Mouse (Mus musculus): ENCODE measurements around the gene Ypel2.

Ypel2 gene

DNA sequence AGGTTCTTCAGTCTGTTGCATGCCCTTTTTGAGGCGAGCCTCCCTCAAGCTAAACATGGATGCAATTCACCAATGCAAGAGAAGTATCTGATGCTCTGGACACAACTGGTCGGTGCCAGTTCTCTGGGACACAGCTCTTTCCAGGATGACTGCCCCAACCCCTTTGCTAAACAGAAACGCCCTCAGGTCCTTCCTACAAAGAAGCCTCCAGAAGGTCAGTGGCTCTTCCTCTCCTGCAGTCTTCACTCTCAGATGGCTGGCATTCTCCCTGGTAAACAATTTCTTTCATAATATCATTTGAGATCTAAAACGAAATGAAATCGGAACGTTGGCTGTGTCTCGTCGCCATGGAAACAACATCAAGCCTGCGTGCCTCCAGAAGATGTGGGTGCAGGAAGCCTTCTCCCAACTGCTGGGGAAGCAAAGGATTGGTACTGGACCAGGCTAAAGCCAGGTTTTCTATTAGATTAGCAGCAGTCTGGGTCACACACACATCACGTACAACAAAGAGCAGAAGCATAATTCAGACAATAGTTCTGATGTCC, 62.8 kb downstream of the Ypel2 start:
- DNase-seq (ENCODE audit: low read depth), result no peak

DNA sequence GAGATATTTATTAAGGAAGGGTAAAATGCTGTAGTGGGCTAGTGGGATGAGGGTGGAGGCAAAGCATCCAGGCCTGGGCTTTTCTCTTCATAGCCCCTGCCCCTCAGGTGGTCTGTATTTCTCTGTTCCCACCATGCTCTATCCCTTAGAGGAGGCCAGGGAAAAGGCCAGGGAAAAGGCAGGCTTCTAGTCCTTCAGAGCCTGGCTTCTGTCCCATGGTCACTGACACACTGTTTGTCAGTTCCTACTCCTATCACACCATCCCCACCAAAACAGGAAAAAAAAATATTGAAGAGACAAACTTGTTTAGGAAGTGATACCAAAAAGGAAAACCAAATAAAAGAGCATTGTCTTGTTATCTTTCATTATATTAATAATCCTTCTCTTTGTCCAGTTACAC, 63.5 kb downstream of the Ypel2 start:
- DNase-seq (ENCODE audit: low read depth), result no peak

DNA sequence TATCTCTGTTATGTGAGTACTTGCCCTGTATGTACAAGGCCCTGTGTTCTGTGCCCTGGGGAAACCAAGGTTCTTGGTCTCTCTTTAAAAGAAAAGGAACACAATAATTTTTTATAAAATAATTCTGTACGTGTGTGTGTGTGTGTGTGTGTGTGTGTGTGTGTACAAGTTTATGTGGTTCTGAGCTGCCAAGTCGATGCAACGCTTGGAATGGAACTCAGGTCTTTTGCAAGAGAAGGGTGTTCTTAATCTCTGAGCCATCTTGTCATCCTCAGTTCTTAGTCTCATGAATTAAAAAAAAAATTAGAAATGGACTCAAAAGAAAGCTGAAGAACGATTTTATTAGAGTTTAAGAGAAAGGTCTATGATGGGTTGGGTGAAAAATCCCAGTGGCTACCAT, 64.0 kb downstream of the Ypel2 start:
- DNase-seq (ENCODE audit: low read depth), result no peak

- DNase-seq (ENCODE audit: low read depth), result peak; percentile 41
These were observed 68.3 kb downstream of the Ypel2 start for GRCm38 (mm10) chr11:86925085-86925638.

DNA sequence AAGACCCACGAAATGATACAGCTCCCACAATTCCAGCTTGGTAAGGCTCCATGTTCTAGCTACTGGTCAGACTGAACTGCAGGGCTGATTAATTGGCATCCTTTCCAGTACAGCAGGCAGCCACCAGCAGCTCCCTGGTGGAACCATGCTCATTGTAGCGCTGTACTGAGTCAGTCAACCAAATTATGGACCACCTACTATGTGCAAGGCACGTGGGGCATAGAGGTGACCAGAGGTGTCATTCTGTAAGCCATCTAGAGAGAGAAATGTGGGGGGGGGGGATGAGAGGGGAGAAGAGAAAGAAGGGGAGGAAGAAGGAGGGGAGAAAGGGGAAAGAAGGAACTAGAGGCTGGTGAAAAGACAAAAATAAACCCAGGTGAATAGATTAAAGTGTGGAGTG, 68.9 kb downstream of the Ypel2 start:
- DNase-seq (ENCODE audit: low read depth), result no peak

GRCm38 (mm10) chr11:86923654-86924053, 69.9 kb downstream of the Ypel2 start:
- DNase-seq (ENCODE audit: low read depth), result no peak

GRCm38 (mm10) chr11:86922029-86922428, 71.5 kb downstream of the Ypel2 start:
- no peak for DNase-seq (ENCODE audit: low read depth)

- DNase-seq (ENCODE audit: low read depth), result no peak
These were observed 72.2 kb downstream of the Ypel2 start for GRCm38 (mm10) chr11:86921335-86921734.

GRCm38 (mm10) chr11:86920111-86921080, 73.1 kb downstream of the Ypel2 start:
- no peak for DNase-seq (ENCODE audit: low read depth)

GRCm38 (mm10) chr11:86919468-86919867, 74.0 kb downstream of the Ypel2 start:
- DNase-seq (ENCODE audit: low read depth), result no peak

DNA sequence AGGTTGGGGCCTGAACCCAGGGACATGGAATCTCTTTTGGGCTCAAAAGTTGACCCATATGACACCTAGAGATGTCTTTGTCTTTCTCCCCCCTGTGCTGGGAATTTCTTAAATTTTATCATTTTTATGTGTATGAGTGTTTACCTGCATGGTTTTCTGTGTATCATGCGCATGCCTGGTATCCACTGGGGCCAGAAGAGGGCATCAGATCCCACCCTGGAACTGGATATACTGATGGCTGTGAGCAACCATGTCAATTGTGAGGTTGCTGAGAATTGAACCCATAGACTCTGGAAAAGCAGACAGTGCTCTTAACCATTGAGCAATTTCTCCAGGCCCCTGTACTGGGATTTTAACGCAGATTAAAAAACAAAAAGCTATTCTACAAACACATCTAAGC, 76.0 kb downstream of the Ypel2 start:
- DNase-seq (ENCODE audit: low read depth), result no peak

DNA sequence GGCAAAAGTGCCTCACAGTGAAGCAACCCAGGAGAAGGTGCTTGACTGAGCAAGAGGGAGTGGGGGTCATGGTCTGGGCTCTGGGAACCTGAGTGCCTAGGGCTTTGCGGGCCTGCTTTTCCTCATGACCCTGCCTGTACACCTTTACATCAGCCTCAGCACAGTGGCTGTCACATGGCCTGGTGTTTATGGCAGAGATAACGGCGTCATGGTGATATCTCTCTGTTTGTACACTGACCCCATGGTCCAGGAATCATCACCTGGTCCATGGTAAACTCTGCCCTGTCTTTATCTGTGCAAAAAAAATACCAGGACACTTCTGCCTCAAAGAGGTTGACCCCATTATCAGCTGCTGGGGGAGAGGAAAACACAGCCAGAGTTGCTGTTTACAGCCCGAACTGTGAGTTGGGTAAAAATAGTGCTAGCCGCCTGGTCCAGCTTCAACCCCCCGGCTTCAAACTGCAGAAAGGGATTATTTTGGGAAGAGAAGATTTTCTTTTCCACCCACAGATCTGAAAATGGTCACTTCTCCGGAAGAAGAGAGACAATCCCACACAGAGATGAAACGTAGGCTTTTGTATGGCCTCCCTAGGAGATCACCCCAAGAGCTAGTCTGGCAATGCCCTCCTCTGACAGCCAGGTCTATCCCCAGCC, 76.8 kb downstream of the Ypel2 start:
- no peak for DNase-seq (ENCODE audit: low read depth)

- DNase-seq (ENCODE audit: low read depth), result no peak
These were observed 79.2 kb downstream of the Ypel2 start for GRCm38 (mm10) chr11:86914329-86914728.

DNA sequence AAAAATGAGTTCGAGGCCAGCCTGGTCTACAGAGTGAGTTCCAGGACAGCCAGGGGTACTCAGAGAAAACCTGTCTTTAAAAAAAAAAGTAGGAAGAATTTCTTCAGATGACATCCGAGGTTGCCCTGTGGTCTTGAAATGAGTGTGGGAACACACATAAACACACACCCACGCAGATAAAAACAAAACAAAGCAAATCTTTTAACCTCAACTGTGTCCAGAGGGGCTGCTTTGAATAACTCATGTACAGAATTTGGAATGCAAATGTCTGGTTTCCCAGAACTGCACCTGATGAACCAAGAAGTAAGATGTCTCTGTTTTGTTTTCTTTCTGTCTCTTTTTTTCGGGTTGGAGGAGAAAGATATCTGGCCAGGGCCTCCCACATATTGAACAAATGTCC, 83.3 kb downstream of the Ypel2 start:
- no peak for DNase-seq (ENCODE audit: low read depth)

- no peak for DNase-seq (ENCODE audit: low read depth)
These were observed 84.5 kb downstream of the Ypel2 start for GRCm38 (mm10) chr11:86909028-86909427.

DNA sequence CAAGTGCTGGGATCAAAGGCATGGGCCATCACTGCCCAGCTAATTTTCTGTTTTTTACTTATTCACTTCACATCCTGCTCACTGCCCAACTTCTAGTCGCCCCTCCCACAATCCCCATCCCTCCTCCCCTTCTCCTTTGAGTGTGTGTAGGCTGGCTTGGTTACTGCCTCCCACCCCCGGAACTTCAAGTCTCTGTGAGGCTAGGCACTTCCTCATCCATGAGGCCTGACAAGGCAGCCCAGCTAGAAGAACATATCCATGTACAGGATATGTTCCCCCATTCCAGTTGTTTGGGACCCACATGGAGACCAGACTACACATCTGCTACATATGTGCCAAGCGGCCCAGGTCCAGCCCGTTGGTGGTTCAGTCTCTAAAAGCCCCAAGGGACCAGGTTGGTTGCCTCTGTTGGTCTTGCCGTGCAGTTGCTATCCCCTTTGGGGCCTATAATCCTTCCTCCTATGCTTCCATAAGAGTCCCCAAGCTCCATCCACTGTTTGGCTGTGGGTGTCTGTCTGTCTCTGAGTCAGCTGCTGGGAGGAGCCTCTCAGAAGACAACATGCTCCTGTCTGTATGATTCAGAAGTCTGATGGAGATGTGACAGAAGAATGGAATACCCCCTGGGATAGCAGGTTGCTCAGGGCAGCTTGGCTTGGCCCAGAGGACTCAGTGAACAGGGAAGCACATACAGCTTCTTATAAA, 85.5 kb downstream of the Ypel2 start:
- no peak for DNase-seq (ENCODE audit: low read depth)

DNA sequence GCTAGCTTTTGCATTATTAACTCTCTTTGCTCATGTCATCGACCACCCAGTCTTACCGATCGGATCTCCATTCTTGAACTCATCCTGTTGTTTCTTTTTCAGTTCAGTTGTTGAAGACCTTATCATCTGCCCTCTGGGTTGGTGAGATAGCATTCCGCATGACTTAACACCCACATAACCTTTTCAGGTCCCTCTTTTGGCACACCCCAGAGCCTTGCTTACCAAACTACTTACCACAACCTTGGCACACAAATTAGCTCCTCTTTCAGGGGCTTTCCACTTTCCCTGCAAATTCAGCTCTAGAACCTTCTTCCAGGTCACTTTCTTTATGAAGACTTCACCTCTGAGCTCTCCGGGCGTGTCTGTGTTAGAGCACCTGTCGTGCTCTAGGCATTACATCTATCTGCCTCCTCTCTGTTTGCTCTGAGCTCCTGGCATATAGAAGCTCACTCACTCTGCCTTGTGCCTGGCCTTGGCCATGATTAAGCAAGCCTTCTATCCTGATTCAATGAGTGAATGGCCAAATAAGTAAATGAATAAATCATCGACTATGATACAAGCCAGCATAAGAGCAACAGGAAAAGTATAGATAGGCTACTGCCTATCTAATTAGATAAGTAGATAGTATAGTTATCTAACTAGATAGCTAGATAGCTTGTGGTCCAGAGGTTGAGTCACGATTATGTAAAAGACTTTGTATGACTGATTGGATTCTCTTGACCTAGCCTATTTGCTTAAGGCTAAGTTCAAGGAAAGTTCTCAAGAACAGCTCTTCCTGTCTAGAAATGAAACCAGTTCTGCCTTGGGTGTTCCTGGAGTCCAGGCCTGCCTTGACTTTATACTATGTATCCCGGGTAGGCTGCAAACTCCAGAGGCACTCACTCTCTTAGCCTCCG, 86.5 kb downstream of the Ypel2 start:
- no peak for DNase-seq (ENCODE audit: low read depth)

- no peak for DNase-seq (ENCODE audit: low read depth)
These were observed 87.2 kb downstream of the Ypel2 start for GRCm38 (mm10) chr11:86906257-86906656.

- DNase-seq (ENCODE audit: low read depth), result no peak
These were observed 88.2 kb downstream of the Ypel2 start for GRCm38 (mm10) chr11:86905261-86905660.

DNA sequence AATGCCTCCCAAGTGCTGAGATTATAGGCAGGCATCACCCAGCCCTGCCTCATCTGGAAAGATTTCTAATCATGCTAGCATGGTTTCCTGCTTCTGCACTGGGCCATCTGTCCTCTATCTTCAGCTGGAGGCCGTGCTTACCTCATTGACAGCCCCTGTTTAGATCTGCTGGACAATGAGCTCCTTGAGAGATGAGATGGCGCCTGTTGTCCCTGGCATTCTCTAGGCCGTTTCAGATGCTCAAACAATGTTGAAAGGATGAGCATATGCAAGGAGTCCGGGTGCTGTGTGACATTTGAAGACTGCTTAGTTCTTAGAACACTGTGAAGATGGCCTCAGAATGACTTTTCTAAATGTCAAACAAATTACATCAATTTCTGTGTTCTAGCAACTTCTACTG, 88.8 kb downstream of the Ypel2 start:
- DNase-seq (ENCODE audit: low read depth), result no peak

- no peak for DNase-seq (ENCODE audit: low read depth)
These were observed 95.1 kb downstream of the Ypel2 start for GRCm38 (mm10) chr11:86898367-86898766.

Measured in naive thymus-derived CD4-positive, alpha-beta T cell, adult 2 months (primary cell).